Mouse (Mus musculus) embryonic fibroblast, embryonic 13.5 days (primary cell): Measurements from ENCODE around the gene Cadm1. TPM values are rescaled to one million over a fixed set of nuclear protein-coding genes. Genes with fewer than 3 reads are reported as not detected.

Experiments
- H3K27ac ChIP-seq: 2 replicates; pipeline ENCODE4 v1.5.1; 2012; ENCODE audit warnings: low read length, control low read depth, inconsistent platforms; ENCODE audit not compliant: insufficient read depth
- H3K4me1 ChIP-seq: 2 replicates; pipeline ENCODE4 v1.6.1; 2011; ENCODE audit warnings: low read length; ENCODE audit not compliant: control insufficient read depth, insufficient read depth
- H3K4me3 ChIP-seq: 2 replicates; pipeline ENCODE4 v1.5.1; 2011; ENCODE audit warnings: mild to moderate bottlenecking, control low read depth, low read length; ENCODE audit not compliant: insufficient read depth
- CTCF ChIP-seq: IDR thresholded peaks from 2 replicates; pipeline ENCODE4 v1.5.1; 2011; ENCODE audit warnings: mild to moderate bottlenecking, control low read depth, low read length, moderate library complexity, borderline replicate concordance; ENCODE audit not compliant: insufficient read depth
- POLR2A ChIP-seq: IDR thresholded peaks from 2 replicates; pipeline ENCODE4 v1.6.1; 2011; ENCODE audit warnings: low read depth, mild to moderate bottlenecking, control low read depth, low read length, moderate library complexity
- polyA plus RNA-seq: library from polyadenylated mRNA; stranded (reverse); fragments of >200 nt; gene quantifications from 2 replicates; pipeline ENCODE4 v1.2.4, GENCODE M21; 2011; ENCODE audit warnings: low read depth; ENCODE audit not compliant: missing spikeins, insufficient read length

The Cadm1 gene
- polyA plus RNA-seq, 1 experiment = 5.6 TPM

DNA sequence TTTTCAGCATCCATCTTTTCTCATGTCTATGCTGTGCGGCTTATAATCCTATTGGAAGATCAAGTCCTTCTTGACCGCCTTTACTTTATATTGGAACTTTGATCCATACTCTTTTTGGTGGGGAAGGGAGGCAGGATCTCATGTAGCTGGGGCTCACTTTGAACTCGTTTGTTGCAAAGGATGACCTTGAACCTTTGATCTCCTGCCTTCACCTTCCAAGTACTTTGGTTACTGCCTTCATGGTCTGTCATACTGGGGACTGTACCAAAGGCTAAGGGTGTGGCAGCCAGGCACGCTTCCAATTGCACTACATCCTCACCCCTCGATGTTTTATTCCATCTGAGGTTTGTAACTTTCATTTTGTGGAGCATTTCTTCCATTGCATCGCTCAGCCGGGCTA is 43.5 kb downstream of the Cadm1 start:
- peaks cover 8% of the 10 kb centered on the region; the same call in 1 of the 2 replicates for H3K4me1 ChIP-seq
- TF ChIP-seq POLR2A = no peak
- H3K27ac ChIP-seq = no peak overlapping the region
- no peak overlapping the region for H3K4me3 ChIP-seq

DNA sequence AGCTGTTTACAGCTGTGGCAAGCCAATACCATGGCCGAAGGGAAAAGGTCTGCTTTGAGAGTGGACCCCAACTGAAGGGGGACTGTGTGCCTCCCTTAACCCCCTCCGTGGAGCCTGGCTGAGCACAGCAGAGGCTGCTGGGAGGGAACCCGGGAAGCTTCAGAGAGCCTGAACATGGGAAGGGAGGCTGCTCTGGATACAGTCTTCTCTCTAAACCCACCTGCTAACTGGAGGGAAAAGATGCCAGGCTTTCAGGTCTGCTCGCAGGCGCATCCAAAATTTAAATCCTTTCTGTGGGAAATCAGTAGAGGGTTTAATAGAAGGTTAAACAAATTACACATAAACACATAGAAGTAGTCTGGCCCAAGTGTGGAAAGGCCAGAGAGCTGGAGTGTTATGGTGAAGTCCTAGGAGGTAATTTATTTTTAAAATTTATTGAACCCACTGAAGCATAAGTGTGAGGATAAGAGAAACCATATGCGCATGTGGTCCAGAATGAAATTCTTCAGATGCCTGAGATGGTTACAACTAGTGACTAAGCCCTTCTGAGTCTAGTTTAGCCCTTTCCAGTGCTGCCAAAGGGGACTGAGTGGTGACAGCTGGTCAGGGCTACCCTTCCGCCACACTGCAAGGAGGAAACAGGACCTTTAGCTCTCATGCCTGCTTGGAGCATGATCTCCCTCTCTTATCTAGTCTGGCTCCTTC is 44.9 kb downstream of the Cadm1 start:
- no peak for TF ChIP-seq POLR2A
- no peak for TF ChIP-seq CTCF
- Histone ChIP-seq H3K4me3 (no peak overlapping the region), H3K27ac (no peak overlapping the region), H3K4me1 (peaks cover 8% of the 10 kb centered on the region; the same call in 1 of the 2 replicates)

DNA sequence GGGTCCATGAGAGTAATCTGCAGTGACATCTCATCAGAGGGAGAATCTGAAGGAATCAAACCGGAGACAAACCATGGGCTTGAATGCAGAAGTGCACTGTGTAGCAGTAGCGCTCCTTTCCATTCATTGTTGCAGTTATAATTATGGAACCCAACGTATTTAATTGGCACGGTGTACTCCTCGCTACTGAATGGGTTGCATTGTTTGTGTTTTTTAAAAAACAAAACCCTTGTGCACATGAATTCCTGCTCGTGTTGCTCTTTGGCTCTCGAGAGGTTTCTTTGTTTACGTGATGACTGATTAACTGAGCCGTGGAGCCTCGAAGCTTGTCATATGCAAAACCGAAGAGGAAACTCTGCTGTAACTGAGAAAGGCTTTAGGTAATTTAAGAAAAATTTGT is 45.8 kb downstream of the Cadm1 start:
- Histone ChIP-seq H3K4me1 (peaks cover 8% of the 10 kb centered on the region; the same call in 1 of the 2 replicates), H3K27ac (no peak overlapping the region), H3K4me3 (no peak overlapping the region)
- no peak for TF ChIP-seq CTCF
- TF ChIP-seq POLR2A = no peak

DNA sequence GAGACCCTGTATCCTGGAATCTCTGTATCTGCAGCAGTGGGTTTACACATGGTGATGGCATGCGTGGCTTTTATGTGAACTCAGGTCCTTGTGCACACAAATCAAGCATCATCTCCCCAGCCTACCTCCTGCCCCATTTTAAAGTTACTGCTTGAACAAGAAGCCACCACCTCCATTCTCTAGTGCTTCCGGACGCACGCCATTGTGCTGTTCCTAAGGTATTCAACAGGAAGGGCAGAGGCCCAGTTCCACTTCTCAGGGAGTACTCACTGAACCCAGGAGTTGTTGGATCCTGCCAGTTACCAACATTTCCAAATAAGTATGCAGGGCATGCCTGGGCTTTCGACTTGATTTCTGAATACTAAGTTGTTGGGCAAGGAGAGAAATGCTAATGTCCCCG is 49.5 kb downstream of the Cadm1 start:
- H3K27ac ChIP-seq = no peak overlapping the region
- no peak overlapping the region for H3K4me3 ChIP-seq
- H3K4me1 ChIP-seq = peaks cover 9% of the 10 kb centered on the region; the same call in 1 of the 2 replicates
- TF ChIP-seq POLR2A = no peak
- no peak for TF ChIP-seq CTCF

DNA sequence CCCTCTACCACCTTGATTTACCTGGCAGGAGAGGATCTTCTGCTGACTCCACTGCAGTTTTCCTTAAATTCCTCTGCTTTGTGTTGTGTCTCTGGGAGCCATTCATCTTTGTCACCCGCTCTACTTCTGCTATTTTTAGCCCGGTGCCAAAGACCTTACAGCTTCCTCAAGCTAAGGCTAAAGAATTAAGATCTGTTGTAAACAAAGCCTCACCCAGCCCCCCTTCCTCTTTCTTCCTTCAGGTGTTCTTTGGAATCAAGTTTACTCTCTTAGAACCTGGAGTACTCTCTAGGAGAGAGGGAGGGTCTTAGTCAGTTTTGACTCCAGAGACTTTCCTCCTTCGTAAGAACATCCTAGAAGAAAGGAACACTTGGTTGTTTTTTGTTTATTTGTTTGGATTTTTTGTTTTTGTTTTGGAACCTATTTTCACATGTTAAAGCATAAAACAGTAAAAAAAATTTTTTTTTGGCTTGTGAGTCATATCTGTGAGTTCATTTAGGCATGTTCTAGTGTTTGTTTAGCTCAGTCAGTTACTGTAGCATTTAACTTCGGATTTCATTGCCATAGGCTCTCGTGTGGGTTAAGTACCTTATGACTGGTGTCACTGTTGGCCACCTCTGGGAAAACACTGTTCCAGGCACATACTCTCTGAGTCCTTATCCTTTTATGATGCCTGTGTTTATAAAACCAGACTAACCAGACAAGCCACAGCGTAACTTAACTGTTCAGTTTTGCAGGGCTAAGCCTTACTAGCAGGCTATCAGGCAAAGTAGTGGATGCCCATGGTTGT is 51.8 kb downstream of the Cadm1 start:
- peaks cover 2% of the 10 kb centered on the region; the same call in 1 of the 2 replicates for H3K4me1 ChIP-seq
- H3K27ac ChIP-seq = no peak overlapping the region
- no peak overlapping the region for H3K4me3 ChIP-seq
- TF ChIP-seq POLR2A = no peak
- TF ChIP-seq CTCF = no peak

DNA sequence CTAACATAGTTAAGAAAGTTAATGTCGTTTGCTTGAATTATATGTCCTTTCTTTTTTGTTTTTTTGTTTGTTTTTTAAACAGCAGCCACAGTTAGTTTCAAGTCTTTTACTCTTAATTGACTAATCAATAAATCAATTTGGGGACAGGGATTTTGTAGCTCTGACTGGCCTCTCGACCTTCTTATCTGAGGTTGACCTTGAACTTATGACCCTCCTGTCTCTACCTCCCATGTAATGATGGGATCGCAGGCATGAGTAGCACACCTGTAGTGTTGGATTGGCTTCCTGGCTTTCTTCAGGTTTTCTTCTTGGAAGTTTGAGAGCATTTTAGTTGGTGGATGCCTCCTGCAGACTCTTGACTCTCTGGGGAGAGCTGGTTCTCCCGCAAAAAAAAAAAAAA is 53.3 kb downstream of the Cadm1 start:
- no peak for TF ChIP-seq POLR2A
- TF ChIP-seq CTCF = no peak
- H3K4me1 ChIP-seq = peaks cover 2% of the 10 kb centered on the region; the same call in 1 of the 2 replicates
- no peak overlapping the region for H3K27ac ChIP-seq
- H3K4me3 ChIP-seq = no peak overlapping the region

DNA sequence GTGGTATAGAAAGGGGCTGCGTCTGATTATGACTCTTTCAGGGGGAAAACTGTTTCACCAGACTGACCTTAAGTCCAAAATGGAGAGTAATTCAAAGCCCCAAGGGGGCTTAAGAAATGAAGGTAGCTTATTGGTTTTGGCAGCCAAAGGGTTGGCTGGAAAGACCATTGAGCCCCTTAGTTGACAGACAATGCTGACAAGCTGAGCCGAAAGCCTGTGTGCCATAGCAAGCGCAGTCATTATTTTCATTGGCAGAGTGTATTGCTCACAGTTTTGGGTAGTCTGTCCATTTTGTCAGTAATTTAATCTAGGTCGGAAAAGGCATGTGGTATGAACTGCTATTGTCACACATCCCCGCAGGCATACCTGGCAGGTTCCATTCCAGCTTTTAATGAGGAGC is 56.2 kb downstream of the Cadm1 start:
- H3K4me3 ChIP-seq = no peak overlapping the region
- TF ChIP-seq POLR2A = no peak
- no peak for TF ChIP-seq CTCF
- H3K4me1 ChIP-seq = peaks cover 8% of the 10 kb centered on the region; the same call in 1 of the 2 replicates
- H3K27ac ChIP-seq = no peak overlapping the region

DNA sequence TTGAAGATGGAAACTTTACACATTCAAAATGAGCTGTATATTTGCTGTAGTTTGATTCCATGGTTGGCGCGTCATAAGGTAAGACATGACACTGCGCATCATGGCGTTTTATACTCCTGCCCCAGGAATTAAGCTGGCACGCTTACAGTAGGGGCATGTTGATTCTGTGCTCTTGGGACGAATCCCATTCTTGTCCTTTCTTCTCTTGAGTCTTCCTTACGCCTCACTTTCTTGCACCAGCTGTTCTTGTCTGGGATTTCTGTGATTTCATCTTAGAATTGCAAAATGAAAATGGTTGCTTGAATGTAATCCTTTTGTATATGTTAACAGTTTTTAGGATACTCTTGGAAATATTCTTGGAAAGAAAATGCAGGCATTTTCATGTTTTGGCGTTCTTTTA is 56.9 kb downstream of the Cadm1 start:
- H3K4me1 ChIP-seq = peaks cover 6% of the 10 kb centered on the region; the same call in 1 of the 2 replicates
- TF ChIP-seq CTCF (no peak), POLR2A (no peak)
- H3K27ac ChIP-seq = no peak overlapping the region
- H3K4me3 ChIP-seq = no peak overlapping the region

DNA sequence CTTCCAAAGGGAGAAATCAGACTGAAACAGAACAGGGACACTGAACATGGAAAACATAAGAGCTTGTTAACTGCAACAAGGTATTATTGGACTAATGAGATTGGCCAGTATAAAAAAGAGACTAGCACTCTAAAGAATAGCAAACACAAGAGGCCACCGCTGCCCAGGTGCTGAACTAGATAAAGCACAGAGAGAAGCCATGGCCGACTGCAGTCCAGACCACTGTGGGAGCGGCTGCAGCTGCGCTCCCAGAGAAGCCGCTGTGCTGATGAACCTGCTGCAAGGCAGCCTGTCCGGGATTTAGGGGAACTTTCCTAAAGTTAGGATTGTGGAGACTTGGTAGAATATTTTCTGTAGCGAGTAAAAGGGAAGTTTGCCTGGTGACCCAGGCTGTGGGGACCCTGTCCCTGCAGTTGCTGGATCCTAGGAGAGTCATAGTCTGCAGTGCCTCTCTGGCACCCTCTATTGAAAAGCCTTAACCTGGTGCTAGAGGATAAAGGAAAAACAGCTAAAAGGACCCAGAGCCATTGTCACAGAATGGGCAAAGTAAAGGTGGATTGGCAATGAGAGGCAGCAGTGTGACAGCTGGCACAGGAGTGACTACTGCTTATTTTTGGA is 57.7 kb downstream of the Cadm1 start:
- Histone ChIP-seq H3K4me3 (no peak overlapping the region), H3K27ac (no peak overlapping the region), H3K4me1 (peaks cover 6% of the 10 kb centered on the region; the same call in 1 of the 2 replicates)
- TF ChIP-seq POLR2A (no peak), CTCF (no peak)
